Mouse (Mus musculus) regulatory T cell (primary cell): ENCODE results near the gene Clybl.

ENCODE experiments used
- in situ Hi-C: fragments of 300-600 bp; cut with MboI, MseI; formaldehyde crosslinking; loops from one replicate; pipeline ENCODE4 v1.15.1; 2025; ENCODE audit warnings: high pct_unique_total_duplicates

The Clybl gene

GRCm38 (mm10) chr14:122358592-122358991 is 177.1 kb downstream of the Clybl start:
- in situ Hi-C loops, result no loop called here

- in situ Hi-C loops, result no loop called here
Measured at GRCm38 (mm10) chr14:122359136-122359905, 177.8 kb downstream of the Clybl start.

- in situ Hi-C loops, result no loop called here
Measured at GRCm38 (mm10) chr14:122361807-122362206, 180.3 kb downstream of the Clybl start.

GRCm38 (mm10) chr14:122363156-122363555 is 181.7 kb downstream of the Clybl start:
- in situ Hi-C loops, result no loop called here

GRCm38 (mm10) chr14:122364026-122364425 is 182.5 kb downstream of the Clybl start:
- in situ Hi-C loops, result no loop called here

GRCm38 (mm10) chr14:122367252-122367868 is 185.9 kb downstream of the Clybl start:
- in situ Hi-C loops, result no loop called here

- in situ Hi-C loops, result no loop called here
Measured at GRCm38 (mm10) chr14:122367882-122368418, 186.4 kb downstream of the Clybl start.

- in situ Hi-C loops, result no loop called here
Measured at GRCm38 (mm10) chr14:122368501-122368900, 187.0 kb downstream of the Clybl start.

- in situ Hi-C loops, result no loop called here
Measured at GRCm38 (mm10) chr14:122371979-122372378, 190.5 kb downstream of the Clybl start.

GRCm38 (mm10) chr14:122373458-122373857 is 192.0 kb downstream of the Clybl start:
- in situ Hi-C loops, result no loop called here

- in situ Hi-C loops, result no loop called here
Measured at GRCm38 (mm10) chr14:122374285-122374997, 192.9 kb downstream of the Clybl start.

GRCm38 (mm10) chr14:122375070-122375811 is 193.7 kb downstream of the Clybl start:
- in situ Hi-C loops, result no loop called here

GRCm38 (mm10) chr14:122376482-122377143 is 195.1 kb downstream of the Clybl start:
- in situ Hi-C loops, result no loop called here

- in situ Hi-C loops, result no loop called here
Measured at GRCm38 (mm10) chr14:122377681-122378080, 196.2 kb downstream of the Clybl start.

GRCm38 (mm10) chr14:122379076-122379475 is 197.6 kb downstream of the Clybl start:
- in situ Hi-C loops, result no loop called here

GRCm38 (mm10) chr14:122379996-122380395 is 198.5 kb downstream of the Clybl start:
- in situ Hi-C loops, result no loop called here

- in situ Hi-C loops, result no loop called here
Measured at GRCm38 (mm10) chr14:122380896-122381845, 199.7 kb downstream of the Clybl start.

- in situ Hi-C loops, result no loop called here
Measured at GRCm38 (mm10) chr14:122382281-122382680, 200.8 kb downstream of the Clybl start.

- in situ Hi-C loops, result no loop called here
Measured at GRCm38 (mm10) chr14:122383931-122384330, 202.4 kb downstream of the Clybl start.
